Mouse (Mus musculus): ENCODE results near the gene Slc25a28.

DNA sequence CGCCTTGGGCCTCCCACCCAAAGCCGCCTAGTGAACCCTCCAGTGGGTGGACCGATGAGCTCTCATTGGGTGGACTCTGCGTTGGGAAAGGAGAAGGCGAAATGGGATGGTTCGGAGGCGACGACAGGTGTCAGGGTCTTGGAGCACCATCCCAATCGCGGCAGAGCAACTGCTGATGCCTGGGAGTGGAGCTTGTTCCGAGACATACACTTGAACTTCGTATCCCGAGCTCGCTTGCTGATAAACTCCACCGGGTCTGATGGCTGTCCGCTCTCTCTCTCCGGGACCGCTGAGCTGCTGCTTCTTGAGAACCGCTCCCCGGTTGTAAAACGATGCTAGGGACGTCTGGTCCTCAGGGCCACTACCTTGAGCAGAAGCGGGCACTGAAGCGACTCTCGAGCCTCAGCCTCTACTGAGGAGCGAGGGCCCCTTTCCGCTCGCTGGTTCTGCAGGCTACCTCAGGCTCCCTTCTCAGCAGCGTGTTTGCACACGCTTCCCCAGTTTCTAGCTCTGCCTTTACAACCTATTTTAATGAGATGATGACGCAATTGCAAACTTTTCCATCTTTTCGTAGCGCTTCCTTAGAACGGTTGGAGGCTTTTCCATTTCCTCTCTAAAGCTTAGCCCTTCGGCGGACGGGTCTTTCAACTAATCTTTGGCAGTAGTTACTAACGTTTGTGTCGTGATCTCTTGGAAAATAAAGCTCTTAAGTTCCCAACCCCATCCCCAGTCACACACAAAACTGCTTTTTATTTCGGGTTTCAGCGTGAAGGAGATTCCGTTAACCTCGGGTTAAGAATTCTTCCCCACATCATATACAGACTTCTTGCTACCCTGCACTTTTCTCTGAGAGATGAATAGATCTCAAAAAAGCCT, 1.1 kb upstream of the Slc25a28 start:
- TF ChIP-seq CTCF (IDR thresholded peaks at IDR 0.05): no peak
- TF ChIP-seq EP300 (IDR thresholded peaks at IDR 0.05): no peak
